Mouse (Mus musculus) bone marrow, adult 2 months (tissue): ENCODE results near the gene Kif24.

Experiments
- CTCF ChIP-seq: fragments of 200-500 bp; IDR thresholded peaks from 2 replicates; pipeline ENCODE4 v1.5.1; 2011; ENCODE audit warnings: low read length, control low read depth; ENCODE audit not compliant: control insufficient read depth, insufficient read depth
- POLR2A ChIP-seq: fragments of 200-500 bp; IDR thresholded peaks from 2 replicates; pipeline ENCODE4 v1.6.1; 2011; ENCODE audit warnings: low read depth, mild to moderate bottlenecking, control low read depth, low read length, borderline replicate concordance; ENCODE audit not compliant: control insufficient read depth

- TF ChIP-seq POLR2A, result no peak
- no peak for TF ChIP-seq CTCF
Observed at GRCm38 (mm10) chr4:41401573-41401972, 63.1 kb downstream of the Kif24 start.
